Comparison of ENCODE assay signal across 11 mouse cellular contexts in genomic region chr5:67821987-67822401, GRCm38 (mm10). TPM values are rescaled to one million over a fixed set of nuclear protein-coding genes. Genes with fewer than 3 reads are reported as not detected.
A peak's percentile ranks its signal among the peaks of the same experiment; 100 is the strongest.
DNase-seq lines count a peak whose midpoint lies in the region; ATAC-seq lines count a peak whose summit lies in the region.
"Had no signal": no experiment of that assay in that cellular context is flagged by ENCODE, and none has a peak within 500 bp of the region (broad histone marks: within the 10 kb centered on the region; RNA-seq: fewer than 3 reads in every experiment).

No protein-coding gene starts in this region.

- H3K27me3 ChIP-seq in liver, embryonic 16.5 days (ENCODE audit: control insufficient read depth, insufficient read depth, low read depth, low read length): no peaks in the 10 kb centered on the region
- H3K27me3 ChIP-seq in hindbrain, embryonic 13.5 days: no peaks in the 10 kb centered on the region
- H3K27me3 ChIP-seq in midbrain, embryonic 13.5 days: no peaks in the 10 kb centered on the region

- peak overlapping the region; percentile 14 for H3K4me2 ChIP-seq in liver, embryonic 16.5 days (ENCODE audit: low read depth, low read length)
- no peak overlapping the region for H3K4me2 ChIP-seq in hindbrain, embryonic 13.5 days
- no peak overlapping the region for H3K4me2 ChIP-seq in midbrain, embryonic 13.5 days (replicated peaks)

- no peak overlapping the region for H3K4me3 ChIP-seq in liver, embryonic 16.5 days (ENCODE audit: low read depth, low read length)
- H3K4me3 ChIP-seq in hindbrain, embryonic 13.5 days: no peak overlapping the region
- no peak overlapping the region for H3K4me3 ChIP-seq in midbrain, embryonic 13.5 days (replicated peaks)

- H3K4me1 ChIP-seq in liver, embryonic 16.5 days (ENCODE audit: control insufficient read depth, low read depth, low read length): peaks cover 37% of the 10 kb centered on the region
- peaks cover 11% of the 10 kb centered on the region; the same call in 1 of the 2 replicates for H3K4me1 ChIP-seq in hindbrain, embryonic 13.5 days (replicated peaks)
- no peaks in the 10 kb centered on the region for H3K4me1 ChIP-seq in midbrain, embryonic 13.5 days (replicated peaks)

- peak; percentile 64 for ATAC-seq in liver, embryonic 16.5 days (ENCODE audit: low read depth)
- no peak for ATAC-seq in hindbrain, embryonic 13.5 days (ENCODE audit: low FRiP score)
- no peak for ATAC-seq in midbrain, embryonic 13.5 days

- peak; percentile 48 for DNase-seq in layer of hippocampus, adult 11-12 months (ENCODE audit: low spot score)
- DNase-seq in layer of hippocampus, postnatal 25 days (ENCODE audit: extremely low spot score in 1 of 2, low spot score in 1 of 2): no peak
- peak; percentile 60 to 68 for DNase-seq in heart, adult 9 months (ENCODE audit: low spot score in 2 of 2)
- DNase-seq in spleen, adult 12 weeks (ENCODE audit: low spot score): peak; percentile 43
- DNase-seq in adrenal gland, postnatal 4 days (ENCODE audit: low spot score in 2 of 2): no peak
- DNase-seq: gastrocnemius, postnatal 10 days; thymus, adult 18-20 months had no signal

- no peaks in the 10 kb centered on the region for H3K9me3 ChIP-seq in liver, embryonic 16.5 days (replicated peaks; ENCODE audit: control insufficient read depth, low read length)
- H3K9me3 ChIP-seq in hindbrain, embryonic 13.5 days: no peaks in the 10 kb centered on the region
- H3K9me3 ChIP-seq in midbrain, embryonic 13.5 days: no peaks in the 10 kb centered on the region
- H3K9me3 ChIP-seq: G1E had no signal

- H3K27ac ChIP-seq in liver, embryonic 16.5 days (ENCODE audit: low read length): peak overlapping the region; percentile 64
- no peak overlapping the region for H3K27ac ChIP-seq in hindbrain, embryonic 13.5 days
- H3K27ac ChIP-seq in midbrain, embryonic 13.5 days: no peak overlapping the region

- WGBS in liver, embryonic 16.5 days (ENCODE audit: insufficient replicate concordance): 26% methylated on average over 8 of the region's 8 CpGs
- WGBS in hindbrain, embryonic 13.5 days: 91% methylated on average over 8 of the region's 8 CpGs
- 91% methylated on average over 8 of the region's 8 CpGs for WGBS in midbrain, embryonic 13.5 days

- H3K9ac ChIP-seq in liver, embryonic 16.5 days (ENCODE audit: low read depth, low read length): no peak overlapping the region
- no peak overlapping the region for H3K9ac ChIP-seq in hindbrain, embryonic 13.5 days
- no peak overlapping the region for H3K9ac ChIP-seq in midbrain, embryonic 13.5 days (replicated peaks)

- H3K36me3 ChIP-seq in liver, embryonic 16.5 days (ENCODE audit: control insufficient read depth, insufficient read depth): no peaks in the 10 kb centered on the region
- no peaks in the 10 kb centered on the region for H3K36me3 ChIP-seq in hindbrain, embryonic 13.5 days
- no peaks in the 10 kb centered on the region for H3K36me3 ChIP-seq in midbrain, embryonic 13.5 days

RNA-seq across cellular contexts. Expression of gene Atp8a1, which starts 25.2 kb away (rescaled TPM):
- 100 to 1,000 TPM; 162 to 182 TPM for total RNA-seq in layer of hippocampus, postnatal 25 days (2021)
- polyA plus RNA-seq in liver, embryonic 16.5 days (2015; fragmentation: Nextera tagmentation; extraction: Ambion mirVana): 40.9 and 48.4 TPM in 2 replicates
- 43.8 and 44.7 TPM in 2 replicates for polyA plus RNA-seq in hindbrain, embryonic 13.5 days (2015; fragmentation: Nextera tagmentation; extraction: Ambion mirVana)
- polyA plus RNA-seq in midbrain, embryonic 13.5 days (2015; fragmentation: Nextera tagmentation; extraction: Ambion mirVana): 36.4 and 38.5 TPM in 2 replicates
- 10 to 100 TPM; 21.8 to 22.4 TPM for total RNA-seq in adrenal gland, postnatal 4 days (2021)

Comparison
In these comparisons a context has a peak if more than half of its experiments do, and no peak if none do; other contexts are left out.
1. DNase-seq: peak in layer of hippocampus, adult 11-12 months (single experiment), heart, adult 9 months (2 of 2) and spleen, adult 12 weeks (single experiment); none in layer of hippocampus, postnatal 25 days (0 of 2) and adrenal gland, postnatal 4 days (0 of 2).